Mouse (Mus musculus): ENCODE measurements around the gene Kmo. TPM values are rescaled to one million over a fixed set of nuclear protein-coding genes. Genes with fewer than 3 reads are reported as not detected.

The Kmo gene
- polyA plus RNA-seq, 1 experiment: 0.02 TPM

DNA sequence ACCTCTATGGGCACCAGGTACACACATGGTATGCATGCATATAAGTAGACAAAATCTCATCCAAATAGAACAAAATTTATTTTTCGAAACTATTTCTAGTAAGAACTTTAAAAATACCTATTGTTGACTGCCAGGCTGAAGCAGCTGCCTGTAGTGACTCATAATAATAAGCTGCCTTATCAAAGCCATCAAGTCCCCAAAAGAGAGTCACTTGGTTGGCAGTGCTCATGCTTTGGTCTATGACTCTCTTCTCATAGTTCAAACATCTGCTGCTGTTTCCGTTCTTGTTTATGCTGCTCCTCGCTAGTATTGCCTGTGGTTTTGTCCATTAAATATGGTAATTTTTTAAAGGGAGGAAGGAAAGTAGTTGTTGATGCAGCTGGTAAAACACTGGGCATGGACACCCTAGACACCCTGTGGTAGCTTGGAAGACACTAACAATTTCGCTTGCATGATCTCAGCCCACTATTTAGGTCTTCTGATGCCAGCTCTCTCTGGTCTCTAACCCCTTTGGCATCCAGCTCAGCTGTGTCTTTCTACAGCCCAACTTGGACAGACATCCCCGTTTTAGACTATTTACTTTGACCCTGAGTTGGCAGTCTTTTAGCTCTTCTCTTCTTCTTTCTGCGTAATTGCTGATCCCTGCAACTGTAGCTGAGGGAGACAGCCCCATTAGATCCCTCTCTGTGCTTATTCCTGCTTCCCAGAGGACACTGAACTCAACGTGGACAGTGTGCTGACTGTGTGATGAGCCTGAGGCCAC, 53.6 kb downstream of the Kmo start:
- Histone ChIP-seq H3K79me3 (ENCODE audit: low read depth) (no peaks in the 10 kb centered on the region), H3K36me3 (ENCODE audit: control insufficient read depth, insufficient read depth) (no peaks in the 10 kb centered on the region), H3K4me3 (ENCODE audit: insufficient read depth, poor library complexity, severe bottlenecking) (no peak overlapping the region), H3K79me2 (ENCODE audit: control insufficient read depth, insufficient read depth) (no peaks in the 10 kb centered on the region), H3K27me3 (ENCODE audit: control insufficient read depth, insufficient read depth, insufficient read length) (no peaks in the 10 kb centered on the region), H3ac (ENCODE audit: control insufficient read depth, insufficient read length, low read depth) (no peak overlapping the region)
- TF ChIP-seq CEBPB (IDR thresholded peaks at IDR 0.05; ENCODE audit: low read depth) (no peak), FOSL1 (IDR thresholded peaks at IDR 0.05; ENCODE audit: insufficient read depth, low read length, poor library complexity, severe bottlenecking) (no peak), MYOG (IDR thresholded peaks at IDR 0.05; ENCODE audit: control insufficient read depth, extremely low read depth, insufficient read length) (no peak), MAX (IDR thresholded peaks at IDR 0.05) (no peak), USF1 (IDR thresholded peaks at IDR 0.05; ENCODE audit: low read depth) (no peak), MYOD1 (IDR thresholded peaks at IDR 0.05; ENCODE audit: control insufficient read depth, insufficient read length, low read depth) (peak; percentile 66), CTCF (IDR thresholded peaks at IDR 0.05; ENCODE audit: control insufficient read depth, insufficient read depth, insufficient read length) (no peak)

- Histone ChIP-seq H3K4me3 (ENCODE audit: insufficient read depth, poor library complexity, severe bottlenecking) (no peak overlapping the region), H3K79me2 (ENCODE audit: control insufficient read depth, insufficient read depth) (no peaks in the 10 kb centered on the region), H3K27me3 (ENCODE audit: control insufficient read depth, insufficient read depth, insufficient read length) (no peaks in the 10 kb centered on the region), H3ac (ENCODE audit: control insufficient read depth, insufficient read length, low read depth) (no peak overlapping the region), H3K79me3 (ENCODE audit: low read depth) (no peaks in the 10 kb centered on the region), H3K36me3 (ENCODE audit: control insufficient read depth, insufficient read depth) (no peaks in the 10 kb centered on the region)
- TF ChIP-seq FOSL1 (IDR thresholded peaks at IDR 0.05; ENCODE audit: insufficient read depth, low read length, poor library complexity, severe bottlenecking): no peak
- no peak for TF ChIP-seq CEBPB (IDR thresholded peaks at IDR 0.05; ENCODE audit: low read depth)
- no peak for TF ChIP-seq CTCF (IDR thresholded peaks at IDR 0.05; ENCODE audit: control insufficient read depth, insufficient read depth, insufficient read length)
- no peak for TF ChIP-seq MYOG (IDR thresholded peaks at IDR 0.05; ENCODE audit: control insufficient read depth, extremely low read depth, insufficient read length)
- TF ChIP-seq MYOD1 (IDR thresholded peaks at IDR 0.05; ENCODE audit: control insufficient read depth, insufficient read length, low read depth): no peak
These were observed 54.9 kb downstream of the Kmo start for GRCm38 (mm10) chr1:175675116-175675515.

GRCm38 (mm10) chr1:175677459-175677858, 57.3 kb downstream of the Kmo start:
- no peaks in the 10 kb centered on the region for H3K79me3 ChIP-seq (ENCODE audit: low read depth)
- H3ac ChIP-seq (ENCODE audit: control insufficient read depth, insufficient read length, low read depth): no peak overlapping the region
- TF ChIP-seq FOSL1 (IDR thresholded peaks at IDR 0.05; ENCODE audit: insufficient read depth, low read length, poor library complexity, severe bottlenecking): no peak
- no peak for TF ChIP-seq USF1 (IDR thresholded peaks at IDR 0.05; ENCODE audit: low read depth)
- no peak for TF ChIP-seq MYOG (IDR thresholded peaks at IDR 0.05; ENCODE audit: control insufficient read depth, extremely low read depth, insufficient read length)
- H3K79me2 ChIP-seq (ENCODE audit: control insufficient read depth, insufficient read depth): no peaks in the 10 kb centered on the region
- no peaks in the 10 kb centered on the region for H3K36me3 ChIP-seq (ENCODE audit: control insufficient read depth, insufficient read depth)
- no peak overlapping the region for H3K4me3 ChIP-seq (ENCODE audit: insufficient read depth, poor library complexity, severe bottlenecking)
- no peaks in the 10 kb centered on the region for H3K27me3 ChIP-seq (ENCODE audit: control insufficient read depth, insufficient read depth, insufficient read length)

- peaks cover under 1% of the 10 kb centered on the region for H3K36me3 ChIP-seq (ENCODE audit: control insufficient read depth, insufficient read depth)
- H3K27me3 ChIP-seq (ENCODE audit: control insufficient read depth, insufficient read depth, insufficient read length): no peaks in the 10 kb centered on the region
- TF ChIP-seq FOSL1 (IDR thresholded peaks at IDR 0.05; ENCODE audit: insufficient read depth, low read length, poor library complexity, severe bottlenecking) (no peak), USF1 (IDR thresholded peaks at IDR 0.05; ENCODE audit: low read depth) (no peak), MYOG (IDR thresholded peaks at IDR 0.05; ENCODE audit: control insufficient read depth, extremely low read depth, insufficient read length) (no peak), MAX (IDR thresholded peaks at IDR 0.05) (no peak), CTCF (IDR thresholded peaks at IDR 0.05; ENCODE audit: control insufficient read depth, insufficient read depth, insufficient read length) (no peak), MYOD1 (IDR thresholded peaks at IDR 0.05; ENCODE audit: control insufficient read depth, insufficient read length, low read depth) (no peak)
- H3K79me3 ChIP-seq (ENCODE audit: low read depth): no peaks in the 10 kb centered on the region
- H3K4me3 ChIP-seq (ENCODE audit: insufficient read depth, poor library complexity, severe bottlenecking): no peak overlapping the region
- H3ac ChIP-seq (ENCODE audit: control insufficient read depth, insufficient read length, low read depth): no peak overlapping the region
- no peaks in the 10 kb centered on the region for H3K79me2 ChIP-seq (ENCODE audit: control insufficient read depth, insufficient read depth)
These were observed 60.8 kb downstream of the Kmo start for GRCm38 (mm10) chr1:175680995-175681394.

- TF ChIP-seq MYOD1 (IDR thresholded peaks at IDR 0.05; ENCODE audit: control insufficient read depth, insufficient read length, low read depth) (no peak), FOSL1 (IDR thresholded peaks at IDR 0.05; ENCODE audit: insufficient read depth, low read length, poor library complexity, severe bottlenecking) (no peak), USF1 (IDR thresholded peaks at IDR 0.05; ENCODE audit: low read depth) (no peak), CEBPB (IDR thresholded peaks at IDR 0.05; ENCODE audit: low read depth) (no peak)
- peak overlapping the region; percentile 65 for H3ac ChIP-seq (ENCODE audit: control insufficient read depth, insufficient read length, low read depth)
- peaks cover 6% of the 10 kb centered on the region for H3K36me3 ChIP-seq (ENCODE audit: control insufficient read depth, insufficient read depth)
- H3K27me3 ChIP-seq (ENCODE audit: control insufficient read depth, insufficient read depth, insufficient read length): no peaks in the 10 kb centered on the region
- H3K79me3 ChIP-seq (ENCODE audit: low read depth): no peaks in the 10 kb centered on the region
- H3K79me2 ChIP-seq (ENCODE audit: control insufficient read depth, insufficient read depth): peaks cover 21% of the 10 kb centered on the region
- H3K4me3 ChIP-seq (ENCODE audit: insufficient read depth, poor library complexity, severe bottlenecking): peak overlapping the region; percentile 68
These were observed 71.6 kb downstream of the Kmo start for GRCm38 (mm10) chr1:175691686-175692245.
